Mouse (Mus musculus) thymus, postnatal 4 days (tissue): ENCODE data around the gene Clic4.

Experiments
- DNase-seq: peaks from one replicate; pipeline ENCODE4 v3.0.0; 2021

Gene Clic4

DNA sequence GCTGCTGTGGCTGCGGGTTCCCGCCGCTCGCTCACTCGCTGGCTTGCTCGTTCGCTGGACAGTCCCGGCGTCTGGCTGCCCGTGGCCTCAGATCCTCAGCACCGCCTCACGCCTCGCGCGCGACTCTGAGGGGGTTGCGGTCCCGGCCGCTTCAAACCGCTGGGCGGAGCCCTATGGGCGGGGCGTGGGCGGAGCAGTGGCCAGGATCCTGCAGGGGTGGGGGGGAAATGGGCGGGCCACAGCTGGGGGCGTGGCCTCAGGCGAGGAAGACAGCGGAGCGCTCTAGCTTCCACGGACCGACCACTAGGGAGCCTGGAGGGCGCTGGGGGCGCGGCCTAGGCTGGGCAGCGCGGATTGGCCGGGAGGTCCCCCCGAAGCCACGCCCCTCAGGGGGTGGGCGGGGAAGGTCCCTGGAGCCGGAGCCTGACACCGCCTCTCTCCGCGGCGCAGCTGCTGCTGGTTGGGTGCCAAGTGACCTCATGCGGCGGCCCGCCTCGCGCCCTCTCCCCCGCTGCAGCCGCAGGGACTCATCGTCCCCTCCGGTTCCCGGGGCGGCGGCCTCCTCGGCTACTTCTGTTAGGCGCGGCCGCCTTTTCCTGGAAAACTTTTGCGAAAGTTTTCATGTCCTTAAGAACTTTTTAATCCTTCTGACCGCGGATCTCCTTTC, at the start of gene Clic4:
Gene Clic4 (minus strand): TSS at position 175 of the 667 bp plus-strand sequence.
- DNase-seq, result peak; percentile 100

DNA sequence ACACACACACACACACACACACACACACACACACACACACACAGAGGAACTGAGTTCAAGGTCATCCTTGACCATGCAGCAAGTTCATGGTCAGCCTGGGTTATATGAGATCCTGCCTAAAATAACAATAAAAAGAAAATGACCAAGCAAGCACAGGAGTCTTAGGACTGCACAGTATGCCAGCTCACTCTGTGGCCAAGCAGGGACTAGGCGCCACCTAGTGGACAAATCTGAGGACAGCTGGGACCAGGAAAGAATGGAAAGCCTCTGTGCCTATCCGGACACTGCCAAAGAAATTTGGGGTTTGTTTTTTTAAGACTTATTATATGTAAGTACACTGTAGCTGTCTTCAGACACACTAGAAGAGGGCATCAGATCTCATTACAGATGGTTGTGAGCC, 45.4 kb upstream of the Clic4 start:
- DNase-seq, result peak; percentile 76

DNA sequence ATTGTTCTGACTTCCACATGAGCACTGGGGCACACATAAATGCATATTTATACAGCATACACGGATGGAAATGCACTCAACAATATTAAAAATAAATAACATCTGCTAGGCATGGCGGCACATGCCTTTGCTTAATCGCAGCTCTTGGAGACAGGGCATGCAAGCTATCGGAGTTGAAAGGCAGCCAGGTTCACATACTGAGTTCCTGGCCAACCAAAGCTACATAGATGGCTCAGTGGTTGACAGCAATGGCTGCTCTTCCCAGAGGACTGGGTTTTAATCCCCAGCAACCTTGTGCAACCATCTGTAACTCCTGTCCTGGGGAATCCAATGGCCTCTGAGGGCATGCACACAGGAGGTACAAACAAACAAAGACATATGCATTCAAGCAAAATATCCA, 44.9 kb upstream of the Clic4 start:
- no peak for DNase-seq

DNA sequence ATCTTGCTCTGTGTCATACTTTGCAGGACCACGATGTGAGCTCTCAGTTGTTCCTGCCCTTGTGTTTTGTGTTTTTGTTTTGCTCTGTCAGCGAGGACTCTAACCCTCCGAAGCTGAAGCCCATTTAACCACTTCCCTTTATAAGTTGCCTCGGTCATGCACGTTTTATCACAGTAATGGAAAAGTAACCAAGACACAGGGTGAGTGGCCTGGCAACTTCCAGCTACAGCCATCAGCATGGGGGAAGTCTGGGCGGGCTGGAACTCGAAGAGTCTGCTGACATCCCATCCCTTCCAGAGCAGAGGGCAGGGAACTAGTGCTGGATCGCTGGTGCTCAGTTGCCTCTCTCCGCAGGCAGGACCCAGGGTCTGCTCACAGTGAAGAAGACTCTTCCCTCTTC, 42.7 kb upstream of the Clic4 start:
- DNase-seq, result no peak

DNA sequence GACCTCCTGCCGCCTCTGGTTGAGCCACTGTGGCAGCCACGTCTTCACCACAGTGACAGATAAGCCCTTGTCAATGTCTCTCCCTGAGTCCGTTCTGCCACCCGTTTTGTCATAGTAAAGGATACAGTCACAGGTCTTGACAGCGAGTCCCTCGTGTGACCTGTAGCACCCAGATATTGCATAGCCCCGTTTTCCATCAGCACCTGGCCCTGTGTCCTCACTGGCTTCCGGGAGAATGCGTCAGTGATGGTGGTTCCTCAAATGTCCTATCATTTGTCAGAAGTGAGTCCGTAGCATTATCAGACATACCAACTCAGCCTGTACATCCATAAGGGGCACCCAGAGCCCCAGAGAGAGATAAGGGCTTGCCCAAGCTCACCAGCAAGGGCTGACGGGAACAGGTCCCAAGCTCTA, 41.8 kb upstream of the Clic4 start:
- DNase-seq, result no peak

DNA sequence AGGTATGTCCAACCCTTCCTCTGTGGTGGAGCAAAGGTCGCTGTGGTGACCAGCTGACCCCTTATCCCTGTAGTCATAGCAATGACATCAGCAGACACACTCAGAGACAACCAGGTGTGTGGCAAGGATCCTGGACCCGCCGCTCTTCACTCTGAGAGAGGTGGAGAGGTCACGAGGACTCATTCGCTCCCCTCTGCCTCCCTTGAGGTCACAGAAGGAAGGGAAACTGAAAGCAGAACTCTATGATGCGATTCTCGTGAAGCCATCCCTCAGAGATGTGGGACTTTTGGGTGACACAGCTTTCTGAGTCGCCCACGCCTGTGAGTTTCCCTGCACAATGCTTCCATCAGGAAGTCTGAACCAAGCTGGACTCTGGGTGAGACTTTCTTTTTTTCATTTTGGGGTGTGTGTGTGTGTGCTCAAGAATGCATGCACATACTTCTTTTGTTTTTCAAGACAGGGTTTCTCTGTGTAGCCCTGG, 41.2 kb upstream of the Clic4 start:
- peak; percentile 34 for DNase-seq

DNA sequence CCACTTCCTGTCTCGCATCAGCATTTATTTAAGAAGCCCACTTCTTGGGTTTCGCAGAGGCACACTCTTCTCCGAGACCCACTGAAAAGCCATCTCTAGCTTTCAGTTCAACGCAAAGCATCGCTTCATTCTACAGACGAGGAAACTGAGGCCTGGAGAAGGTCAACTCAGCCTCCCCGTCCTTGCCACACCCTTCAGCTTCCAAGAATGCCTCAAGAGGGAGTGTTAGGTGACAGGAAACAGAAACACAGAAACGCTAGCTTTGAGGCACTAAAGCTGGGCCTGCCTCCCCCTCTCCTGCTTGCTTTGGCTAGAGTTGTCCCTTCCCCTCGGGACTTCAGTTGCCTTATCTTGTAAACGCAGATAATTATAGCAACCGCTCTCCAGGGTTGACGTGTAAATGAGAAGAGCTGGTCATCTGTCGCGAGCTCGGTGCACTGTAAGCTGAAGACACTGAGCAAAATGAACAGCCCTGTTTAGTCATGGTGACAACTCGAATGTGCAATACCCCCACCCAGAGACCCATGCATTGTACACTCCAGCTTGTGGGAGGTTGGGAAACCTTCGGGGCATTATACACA, 40.6 kb upstream of the Clic4 start:
- peak; percentile 26 for DNase-seq

DNA sequence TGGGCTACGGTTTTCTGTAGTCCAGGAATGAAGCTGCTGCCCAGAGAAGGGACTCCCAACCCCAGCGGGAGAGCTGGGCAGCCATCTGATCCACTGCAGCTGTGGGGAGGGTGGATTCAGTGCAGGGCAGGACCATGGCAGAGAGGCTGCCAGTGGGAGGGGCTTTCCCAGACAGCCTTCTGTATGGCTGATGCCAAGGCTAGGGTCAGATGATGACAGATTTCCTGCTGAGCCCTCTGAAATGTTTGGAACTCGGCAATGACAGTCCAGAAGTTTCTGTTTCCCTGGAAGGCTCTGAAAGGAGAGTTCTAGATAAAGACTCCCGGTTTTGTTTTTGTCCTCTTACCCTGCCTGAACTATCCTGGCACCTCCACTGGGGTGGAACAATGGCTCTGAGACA, 40.1 kb upstream of the Clic4 start:
- DNase-seq, result no peak

DNA sequence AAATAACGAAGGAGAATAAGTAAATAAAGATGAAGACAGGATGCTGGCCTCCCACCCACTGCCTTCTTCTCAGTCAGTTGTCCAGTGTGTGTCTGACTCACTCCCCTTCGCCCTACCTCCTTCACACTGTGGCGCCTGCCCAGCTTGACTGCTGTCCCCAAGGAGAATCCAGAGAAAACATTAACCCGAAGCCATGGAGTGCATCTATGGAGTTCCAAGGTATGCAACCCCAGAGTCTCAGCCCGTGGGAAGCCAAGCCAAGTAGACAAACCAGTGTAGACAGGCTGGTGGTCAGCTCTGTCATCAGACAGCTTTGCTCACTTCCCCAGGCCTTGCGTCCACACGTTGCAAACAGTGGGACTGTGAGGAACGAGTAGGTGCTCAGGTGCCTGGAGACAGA, 37.8 kb upstream of the Clic4 start:
- DNase-seq, result no peak

DNA sequence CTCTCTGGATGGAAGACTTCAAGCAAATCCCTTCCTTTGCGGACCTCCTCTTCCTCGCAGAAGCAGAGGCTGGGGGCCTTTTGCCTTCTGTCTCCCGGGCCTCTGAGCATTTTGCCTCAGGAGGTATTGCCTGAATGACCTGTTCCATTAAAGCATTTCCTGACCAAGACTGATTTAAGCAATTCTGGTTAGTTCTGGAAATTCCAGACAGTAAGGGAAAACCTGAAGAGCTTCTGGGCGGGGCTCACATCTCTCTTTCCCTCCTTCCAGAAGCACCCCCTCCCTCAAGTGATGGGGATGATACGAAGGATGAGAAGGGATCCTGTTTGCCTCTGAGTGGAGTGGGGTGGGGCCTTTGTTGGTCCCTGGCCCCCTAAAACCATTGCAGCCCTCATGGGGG, 37.1 kb upstream of the Clic4 start:
- no peak for DNase-seq

DNA sequence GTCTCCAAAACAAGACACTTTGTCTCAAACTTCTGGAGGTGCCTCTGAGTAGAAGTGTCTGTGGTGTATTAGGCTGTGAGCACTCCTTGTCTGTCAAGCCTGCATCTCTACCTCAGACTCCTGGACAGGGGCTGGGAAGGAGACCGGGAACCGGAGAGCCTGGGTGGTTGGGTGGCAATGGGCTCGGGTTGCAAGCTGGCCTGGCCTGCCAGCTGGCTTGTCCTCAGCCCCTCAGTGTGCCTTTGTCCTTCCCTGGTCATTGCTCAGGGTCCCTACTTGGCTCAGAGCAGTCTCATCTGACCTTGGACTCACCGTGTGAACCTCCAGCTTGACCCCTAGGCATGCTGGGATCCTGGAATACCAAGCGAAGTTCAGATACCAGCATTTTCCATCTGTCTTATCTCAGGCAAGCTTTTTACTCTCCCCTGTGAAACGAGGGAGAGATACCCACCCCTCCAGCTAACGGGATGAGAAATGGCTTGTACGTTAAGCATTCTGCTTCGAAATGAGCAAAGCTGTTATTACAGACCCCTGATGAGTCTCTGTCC, 36.6 kb upstream of the Clic4 start:
- no peak for DNase-seq

DNA sequence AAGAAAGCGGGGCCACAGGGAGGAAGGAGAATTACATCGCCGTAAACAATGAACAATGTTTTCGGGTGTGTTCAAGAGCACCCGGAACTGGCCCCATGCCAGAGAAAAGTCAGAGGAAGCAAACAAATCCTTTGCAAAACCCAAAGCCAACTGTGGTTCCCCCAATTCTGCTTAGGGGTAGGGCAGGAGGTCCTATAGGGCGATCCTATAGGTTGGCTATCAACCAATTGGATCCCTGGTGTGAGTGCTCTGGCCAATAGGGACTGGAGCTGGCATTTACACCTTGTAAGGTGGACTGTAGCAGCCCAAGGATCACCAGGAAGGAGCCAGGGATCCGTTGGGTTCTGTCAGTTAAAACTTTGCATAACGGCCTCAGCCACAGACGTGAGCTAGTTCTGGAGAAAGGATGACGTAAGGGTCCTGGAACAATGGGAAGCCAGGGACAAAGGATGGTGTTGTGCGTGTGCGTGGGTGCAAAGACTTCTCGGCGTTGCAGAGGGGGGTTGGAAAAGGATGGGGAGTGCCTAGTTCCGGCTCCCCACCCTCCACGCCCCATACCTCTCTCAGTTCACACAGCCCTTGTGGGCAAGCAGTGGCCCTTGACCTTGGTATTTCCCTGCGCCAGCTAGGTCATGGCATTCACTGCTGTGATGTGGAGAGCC, 34.5 kb upstream of the Clic4 start:
- DNase-seq, result peak; percentile 35

DNA sequence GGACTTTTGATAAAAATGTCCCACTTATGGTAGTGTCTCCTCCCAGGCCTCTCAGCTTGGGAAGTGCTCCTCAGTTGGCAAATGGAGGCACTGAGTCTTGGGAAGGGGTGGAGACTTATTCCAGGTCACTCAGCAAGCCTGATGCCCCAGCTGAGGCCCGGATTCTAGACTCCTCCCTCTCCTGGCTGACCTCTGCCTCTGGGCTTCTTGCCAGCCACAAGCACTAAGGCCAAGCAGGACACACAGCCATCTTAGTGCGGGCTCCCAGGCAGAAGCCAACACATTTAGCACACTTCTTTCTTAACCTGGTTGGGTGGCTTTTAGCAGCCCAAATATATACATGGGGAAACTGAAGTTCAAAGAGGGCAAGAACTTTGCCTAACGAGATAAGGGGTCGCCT, 33.9 kb upstream of the Clic4 start:
- DNase-seq, result no peak

DNA sequence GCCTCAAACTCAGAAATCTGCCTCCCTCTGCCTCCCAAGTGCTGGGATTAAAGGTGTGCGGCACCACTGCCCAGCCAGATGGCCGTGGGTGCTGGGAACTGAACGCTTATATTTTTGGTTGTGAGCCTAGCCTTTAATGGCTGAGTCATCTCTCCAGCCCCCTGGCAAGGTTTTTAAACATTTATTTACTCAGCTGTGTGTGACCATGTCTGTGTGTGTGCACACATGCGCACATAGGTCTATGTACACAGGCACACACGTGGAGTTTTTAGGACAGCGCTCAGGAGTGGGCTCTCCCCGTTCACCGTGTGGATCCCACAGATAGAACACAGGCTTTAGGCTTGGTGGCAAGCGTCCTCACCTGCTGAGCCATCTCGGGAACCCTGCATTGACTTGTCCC, 29.6 kb upstream of the Clic4 start:
- no peak for DNase-seq

DNA sequence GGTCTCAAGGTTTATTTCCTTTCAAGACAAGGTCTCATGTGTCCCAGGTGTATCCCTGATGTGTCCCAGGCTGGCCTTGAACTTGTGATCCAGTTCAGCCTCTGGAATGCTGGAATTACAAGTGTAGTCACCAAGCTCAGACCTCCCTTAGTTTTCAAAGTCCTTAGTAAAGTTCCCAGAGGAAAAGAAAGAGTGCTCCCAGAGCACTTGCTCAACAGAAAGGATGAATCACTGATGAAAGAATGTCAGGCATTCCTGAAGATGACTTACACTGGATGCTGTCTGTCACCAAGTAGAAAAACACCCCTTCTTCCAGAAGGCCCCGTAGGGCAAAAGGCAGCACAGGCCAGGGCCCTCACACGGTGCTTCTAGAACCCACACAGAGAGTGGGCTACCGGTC, 28.6 kb upstream of the Clic4 start:
- DNase-seq, result no peak

DNA sequence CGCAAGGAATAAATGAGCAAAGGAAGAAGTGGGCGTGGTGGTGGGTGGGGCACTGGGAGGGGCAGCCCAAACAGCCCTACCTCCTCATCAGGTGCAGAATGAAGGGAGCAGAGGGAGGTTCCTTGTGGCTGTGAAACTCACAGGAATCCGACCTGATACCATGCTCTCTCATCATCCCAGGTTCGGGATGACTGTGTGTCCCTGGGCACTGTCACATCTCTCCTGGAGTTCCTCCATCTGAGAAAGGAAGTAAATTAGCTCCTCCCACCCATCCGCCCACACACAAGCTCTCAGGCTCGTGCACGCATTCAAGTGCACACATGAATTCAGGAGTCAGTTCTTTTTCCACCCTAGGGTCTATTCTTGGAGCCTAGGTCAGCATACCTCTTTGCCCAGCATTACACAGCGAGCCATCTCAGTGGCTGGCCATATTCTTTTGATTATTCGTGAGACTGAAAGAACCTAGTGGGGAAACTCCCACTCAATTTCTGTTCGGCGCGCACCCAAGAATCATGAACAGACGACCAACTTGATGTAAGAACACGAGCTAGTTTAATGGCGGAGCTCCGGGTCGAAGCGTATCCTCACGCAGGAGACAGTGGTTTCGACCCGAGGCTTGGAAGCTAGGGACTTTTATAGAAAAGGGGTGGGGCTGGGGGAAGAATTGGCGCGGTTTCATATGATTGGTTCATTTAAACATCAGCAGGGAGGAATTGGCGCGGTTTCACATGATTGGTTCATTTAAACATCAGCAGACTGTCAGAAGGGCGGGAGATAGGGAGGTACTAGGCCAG, 27.8 kb upstream of the Clic4 start:
- no peak for DNase-seq

DNA sequence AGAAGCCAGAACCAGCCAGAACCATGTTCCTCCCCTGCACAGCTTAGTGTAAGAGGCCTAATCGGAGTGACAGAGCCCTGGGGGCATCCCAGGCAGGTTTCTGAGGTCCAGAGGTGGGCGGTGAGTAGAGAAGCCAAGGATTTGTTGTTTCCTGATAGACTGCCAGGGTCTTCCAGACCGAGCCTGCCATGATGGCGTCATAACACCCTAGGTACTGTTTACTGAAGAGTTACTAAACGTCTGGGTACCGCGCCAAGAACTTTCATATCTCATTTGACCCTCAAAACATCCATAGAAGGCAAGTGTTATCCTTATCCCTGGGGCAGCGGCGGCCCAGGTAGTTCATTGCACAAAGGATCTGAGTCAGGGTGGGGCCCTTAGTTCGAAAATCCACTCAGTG, 26.1 kb upstream of the Clic4 start:
- no peak for DNase-seq

DNA sequence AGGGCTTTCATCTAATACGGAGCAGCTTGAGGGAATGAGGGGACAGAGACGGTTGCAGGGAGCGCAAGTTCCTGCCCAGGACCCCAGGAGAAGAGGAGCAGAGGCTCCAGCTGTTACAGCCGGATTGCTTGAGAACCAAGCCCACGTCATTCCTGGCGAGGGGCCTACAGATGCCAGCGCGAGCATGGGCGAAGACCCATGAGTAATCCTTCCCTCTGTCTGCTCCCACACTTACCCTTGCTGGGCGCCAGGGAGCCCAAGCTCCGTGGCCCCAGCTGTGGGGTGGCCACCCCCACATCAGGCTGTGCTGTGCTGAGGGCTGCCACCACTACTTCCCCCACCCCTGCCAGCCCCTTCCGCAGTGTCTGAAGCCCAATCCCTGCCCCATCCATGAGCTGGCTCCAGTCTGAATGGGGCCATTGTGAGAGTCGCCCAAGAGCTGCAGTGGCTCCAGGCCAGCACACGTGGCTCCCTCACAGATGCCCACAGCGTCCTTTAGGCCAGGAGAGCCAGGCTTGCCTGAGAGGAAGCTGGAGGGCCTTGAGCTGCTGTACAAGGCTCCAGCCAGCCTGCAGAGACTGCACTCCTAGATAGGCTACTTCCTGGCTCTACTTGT, 25.4 kb upstream of the Clic4 start:
- DNase-seq, result no peak

DNA sequence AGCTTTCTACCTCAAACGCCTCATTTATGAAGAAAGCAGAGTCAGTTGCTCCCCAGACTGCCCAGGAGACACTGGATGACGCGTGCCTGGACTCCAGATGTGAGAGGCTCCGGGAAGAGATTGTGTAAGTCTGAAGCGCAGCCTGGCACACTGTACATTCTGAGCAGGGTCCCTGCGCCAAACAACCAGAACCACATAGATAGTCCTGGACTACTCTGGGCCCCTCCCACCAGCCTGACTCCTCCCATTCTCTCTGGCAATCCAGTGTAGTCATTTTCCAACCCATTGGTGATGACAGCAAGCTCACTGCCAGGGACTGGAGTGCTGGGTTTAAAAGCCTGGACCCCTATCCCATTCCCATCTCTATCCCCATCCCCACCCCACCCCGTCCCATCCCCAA, 24.5 kb upstream of the Clic4 start:
- no peak for DNase-seq

DNA sequence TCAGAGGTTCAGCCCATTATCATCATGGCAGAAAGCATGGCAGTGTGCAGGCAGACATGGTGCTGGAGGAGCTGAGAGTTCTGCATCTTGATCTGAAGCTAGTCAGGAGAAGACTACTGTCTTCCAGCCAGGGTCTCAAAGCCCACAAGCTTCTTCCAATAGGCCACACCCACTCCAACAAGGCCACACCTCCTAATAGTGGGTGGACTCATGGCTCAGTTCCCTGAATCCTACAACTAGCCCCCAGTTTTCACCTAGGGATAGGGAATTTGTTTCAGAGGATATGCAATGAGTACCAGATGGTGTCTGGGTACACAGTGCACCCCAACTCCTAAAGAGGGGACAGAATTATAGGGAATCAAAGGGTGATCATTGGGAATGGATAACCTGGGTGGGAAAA, 24.0 kb upstream of the Clic4 start:
- no peak for DNase-seq

DNA sequence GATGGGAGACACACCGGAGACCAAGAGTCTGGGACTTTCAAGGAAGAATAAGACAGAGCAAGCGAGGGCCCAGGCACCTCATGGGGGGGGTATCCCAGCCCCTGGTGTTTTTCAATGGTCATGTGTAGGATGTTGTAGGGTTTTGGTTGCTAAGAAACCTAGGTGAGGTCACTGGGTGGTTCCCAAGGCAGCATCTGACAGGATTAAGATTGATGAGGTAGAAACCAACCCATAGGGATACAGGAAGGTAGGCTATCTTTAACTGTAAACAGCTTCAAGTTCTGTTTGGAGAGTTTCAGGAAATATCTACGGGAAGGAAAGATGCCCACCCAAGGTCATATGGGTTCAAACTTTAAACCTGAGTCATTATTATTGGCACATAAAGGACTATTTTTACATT, 21.2 kb upstream of the Clic4 start:
- DNase-seq, result no peak

DNA sequence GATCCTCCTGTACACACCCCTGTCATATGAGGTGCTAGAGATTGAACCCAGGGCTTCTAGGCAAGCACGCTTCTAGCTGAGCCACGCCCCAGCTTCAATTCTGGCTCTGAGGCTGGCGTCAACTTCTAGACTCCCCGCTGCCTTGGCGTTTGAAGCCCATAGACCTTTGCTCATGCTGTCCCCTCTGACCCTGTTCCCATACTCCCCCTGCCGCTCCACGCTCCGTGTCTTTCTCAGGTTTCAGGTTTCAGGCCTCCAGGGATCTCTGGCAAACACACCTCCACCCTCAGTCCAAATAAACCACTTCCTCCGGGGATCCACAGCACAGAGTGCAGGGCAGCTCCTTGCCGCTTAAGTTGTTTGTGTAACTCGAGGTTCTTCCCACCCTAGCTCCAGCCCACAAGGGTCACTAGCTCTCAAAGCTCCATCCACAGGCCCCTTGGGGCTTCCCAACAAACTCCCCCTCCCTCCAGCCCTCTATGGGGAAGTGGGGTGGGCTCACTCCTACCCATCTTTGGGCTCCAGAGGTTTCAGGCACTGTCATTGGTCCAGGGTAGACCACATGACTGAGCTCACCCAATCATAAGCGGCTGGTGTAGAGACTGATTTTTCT, 20.0 kb upstream of the Clic4 start:
- DNase-seq, result peak; percentile 44
